Mouse (Mus musculus) spleen, postnatal 14 days (tissue): ENCODE results near the gene Trpc6.

ENCODE experiments used
- DNase-seq, 2 experiments: peaks; one replicate each; pipeline ENCODE4 v3.0.0; 2021 to 2022; ENCODE audit warnings: low spot score in 2 of 2

The Trpc6 gene

GRCm38 (mm10) chr9:8544041-8544794, at the start of gene Trpc6:
Trpc6 (plus strand) TSS chr9:8544142.
- no peak for DNase-seq

GRCm38 (mm10) chr9:8520911-8521310, 23.0 kb upstream of the Trpc6 start:
- no peak for DNase-seq

GRCm38 (mm10) chr9:8533670-8534069, 10.3 kb upstream of the Trpc6 start:
- DNase-seq: no peak

- no peak for DNase-seq
Measured at GRCm38 (mm10) chr9:8545236-8545635, 1.3 kb downstream of the Trpc6 start.

GRCm38 (mm10) chr9:8558574-8558973, 14.6 kb downstream of the Trpc6 start:
- DNase-seq: no peak

- DNase-seq: no peak
Measured at GRCm38 (mm10) chr9:8592618-8593017, 48.7 kb downstream of the Trpc6 start.

GRCm38 (mm10) chr9:8597089-8597488, 53.1 kb downstream of the Trpc6 start:
- no peak for DNase-seq

- no peak for DNase-seq
Measured at GRCm38 (mm10) chr9:8606816-8607491, 63.0 kb downstream of the Trpc6 start.

GRCm38 (mm10) chr9:8634344-8634743, 90.4 kb downstream of the Trpc6 start:
- DNase-seq: no peak

- no peak for DNase-seq
Measured at GRCm38 (mm10) chr9:8643453-8643852, 99.5 kb downstream of the Trpc6 start.

GRCm38 (mm10) chr9:8655347-8655746, 111.4 kb downstream of the Trpc6 start:
- DNase-seq: no peak

- no peak for DNase-seq
Measured at GRCm38 (mm10) chr9:8672944-8673343, 129.0 kb downstream of the Trpc6 start.

GRCm38 (mm10) chr9:8676607-8677006, 132.7 kb downstream of the Trpc6 start:
- no peak for DNase-seq

GRCm38 (mm10) chr9:8693177-8693576, 149.2 kb downstream of the Trpc6 start:
- no peak for DNase-seq

- DNase-seq: peak in 1 of 2 experiments; percentile 1
Measured at GRCm38 (mm10) chr9:8700669-8701068, 156.7 kb downstream of the Trpc6 start.

- DNase-seq: no peak
Measured at GRCm38 (mm10) chr9:8703516-8703915, 159.6 kb downstream of the Trpc6 start.

GRCm38 (mm10) chr9:8703956-8704355, 160.0 kb downstream of the Trpc6 start:
- DNase-seq: no peak

GRCm38 (mm10) chr9:8710052-8710739, 166.3 kb downstream of the Trpc6 start:
- no peak for DNase-seq

GRCm38 (mm10) chr9:8719017-8719416, 175.1 kb downstream of the Trpc6 start:
- DNase-seq: no peak

GRCm38 (mm10) chr9:8729056-8729455, 185.1 kb downstream of the Trpc6 start:
- no peak for DNase-seq
